Mouse (Mus musculus) heart, adult 9 months (tissue): ENCODE measurements around the gene Gm10662.
"Not testable (repeated sequence)": the region's sequence is repeated elsewhere in the genome, so short reads cannot be mapped to it uniquely, and the experiment has no call there.

Experiments
- DNase-seq, 2 experiments: peaks; one replicate each; pipeline ENCODE4 v3.0.0; 2022; ENCODE audit warnings: low spot score in 2 of 2

The Gm10662 gene

GRCm38 (mm10) chr7:23144380-23144779 is at the start of gene Gm10662:
Gm10662 (minus strand) TSS chr7:23144480.
- DNase-seq = not testable (repeated sequence)

DNA sequence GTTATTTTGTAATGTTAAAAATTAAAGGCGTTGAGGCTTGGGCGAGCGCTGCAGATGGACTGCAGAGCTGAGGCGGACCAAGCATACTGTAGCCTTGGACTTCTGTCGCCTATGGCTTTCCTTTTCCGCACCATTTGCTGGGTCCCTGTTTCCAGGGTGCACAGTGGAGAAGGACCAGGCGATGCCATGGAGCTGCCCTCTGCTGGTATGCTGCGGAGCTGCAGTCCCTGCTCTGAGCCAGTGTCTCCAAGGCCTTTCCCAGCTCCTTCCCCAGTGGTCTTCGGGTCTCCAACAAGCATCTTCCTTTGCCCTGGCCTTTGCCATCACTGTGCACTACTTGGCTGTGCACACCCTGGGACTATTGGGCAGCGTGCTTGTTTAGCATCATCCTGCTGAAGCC is 19.2 kb upstream of the Gm10662 start:
- DNase-seq = not testable (repeated sequence)
